Mouse (Mus musculus): ENCODE results near the gene Ceacam10. TPM values are rescaled to one million over a fixed set of nuclear protein-coding genes. Genes with fewer than 3 reads are reported as not detected.

Ceacam10 gene
- polyA plus RNA-seq, 1 experiment, result 23.2 TPM

Other genes starting within 250 kb of the Ceacam10 start
- 7.6 and 10.8 TPM in 2 replicates for gene Irgq, start 246.5 kb upstream of the Ceacam10 start, polyA plus RNA-seq (2012; rRNA removed)
- gene Pinlyp, start 231.1 kb upstream of the Ceacam10 start, polyA plus RNA-seq (2012; rRNA removed), result 0.23 TPM in 1 of 2 replicates, not detected in the other
- gene Xrcc1, start 230.9 kb upstream of the Ceacam10 start, polyA plus RNA-seq (2012; rRNA removed), result 27.8 and 36.0 TPM in 2 replicates
- gene Ethe1, start 189.7 kb upstream of the Ceacam10 start, polyA plus RNA-seq (2012; rRNA removed), result 56.6 and 77.6 TPM in 2 replicates
- gene Zfp575, start 189.6 kb upstream of the Ceacam10 start, polyA plus RNA-seq (2012; rRNA removed), result 0.16 and 0.29 TPM in 2 replicates
- gene Phldb3, start 166.4 kb upstream of the Ceacam10 start, polyA plus RNA-seq (2012; rRNA removed), result 4.1 and 4.8 TPM in 2 replicates
- gene Lypd3, start 140.7 kb upstream of the Ceacam10 start, polyA plus RNA-seq (2012; rRNA removed), result 0.14 and 0.25 TPM in 2 replicates
- gene Tex101, start 100.5 kb upstream of the Ceacam10 start, polyA plus RNA-seq (2012; rRNA removed), result not detected in 2 replicates
- not detected in 2 replicates for gene BC049730, start 68.0 kb upstream of the Ceacam10 start, polyA plus RNA-seq (2012; rRNA removed)
- not detected in 2 replicates for gene Gm4763, start 50.3 kb upstream of the Ceacam10 start, polyA plus RNA-seq (2012; rRNA removed)
- 20.1 and 21.8 TPM in 2 replicates for gene Cd177, start 16.9 kb upstream of the Ceacam10 start, polyA plus RNA-seq (2012; rRNA removed)
- 4.1 and 5.9 TPM in 2 replicates for gene Gm9844, start 85.0 kb downstream of the Ceacam10 start, polyA plus RNA-seq (2012; rRNA removed)
- gene Lypd4, start 92.7 kb downstream of the Ceacam10 start, polyA plus RNA-seq (2012; rRNA removed), result not detected in 2 replicates
- not detected in 2 replicates for gene Dmrtc2, start 92.9 kb downstream of the Ceacam10 start, polyA plus RNA-seq (2012; rRNA removed)
- 648 and 720 TPM in 2 replicates for gene Rps19, start 107.2 kb downstream of the Ceacam10 start, polyA plus RNA-seq (2012; rRNA removed)
- 60.4 and 84.9 TPM in 2 replicates for gene Cd79a, start 120.2 kb downstream of the Ceacam10 start, polyA plus RNA-seq (2012; rRNA removed)
- 114 and 145 TPM in 2 replicates for gene Arhgef1, start 125.7 kb downstream of the Ceacam10 start, polyA plus RNA-seq (2012; rRNA removed)
- gene Gm4881, start 167.3 kb downstream of the Ceacam10 start, polyA plus RNA-seq (2012; rRNA removed), result not detected in 2 replicates
- gene Rabac1, start 195.5 kb downstream of the Ceacam10 start, polyA plus RNA-seq (2012; rRNA removed), result 189 and 214 TPM in 2 replicates
- gene Atp1a3, start 228.8 kb downstream of the Ceacam10 start, polyA plus RNA-seq (2012; rRNA removed), result 1.8 and 3.3 TPM in 2 replicates

All from large intestine, adult 2 months (tissue).